Mouse (Mus musculus) adrenal gland, adult 10 weeks (tissue): Measurements from ENCODE around the gene Stxbp6. TPM values are rescaled to one million over a fixed set of nuclear protein-coding genes. Genes with fewer than 3 reads are reported as not detected.

Experiments
- polyA plus RNA-seq: library from polyadenylated mRNA; stranded (reverse); fragments of 350-450 nt; fragmentation: Illumina TruSeq; extraction: RNeasy Lipid Tissue Mini Kit (QIAGEN cat#74804); gene quantifications from one replicate; pipeline ENCODE4 v1.2.3, GENCODE M21; 2014; ENCODE audit warnings: low read depth, low replicate concordance

The Stxbp6 gene
- 50.4 TPM for polyA plus RNA-seq

DNA sequence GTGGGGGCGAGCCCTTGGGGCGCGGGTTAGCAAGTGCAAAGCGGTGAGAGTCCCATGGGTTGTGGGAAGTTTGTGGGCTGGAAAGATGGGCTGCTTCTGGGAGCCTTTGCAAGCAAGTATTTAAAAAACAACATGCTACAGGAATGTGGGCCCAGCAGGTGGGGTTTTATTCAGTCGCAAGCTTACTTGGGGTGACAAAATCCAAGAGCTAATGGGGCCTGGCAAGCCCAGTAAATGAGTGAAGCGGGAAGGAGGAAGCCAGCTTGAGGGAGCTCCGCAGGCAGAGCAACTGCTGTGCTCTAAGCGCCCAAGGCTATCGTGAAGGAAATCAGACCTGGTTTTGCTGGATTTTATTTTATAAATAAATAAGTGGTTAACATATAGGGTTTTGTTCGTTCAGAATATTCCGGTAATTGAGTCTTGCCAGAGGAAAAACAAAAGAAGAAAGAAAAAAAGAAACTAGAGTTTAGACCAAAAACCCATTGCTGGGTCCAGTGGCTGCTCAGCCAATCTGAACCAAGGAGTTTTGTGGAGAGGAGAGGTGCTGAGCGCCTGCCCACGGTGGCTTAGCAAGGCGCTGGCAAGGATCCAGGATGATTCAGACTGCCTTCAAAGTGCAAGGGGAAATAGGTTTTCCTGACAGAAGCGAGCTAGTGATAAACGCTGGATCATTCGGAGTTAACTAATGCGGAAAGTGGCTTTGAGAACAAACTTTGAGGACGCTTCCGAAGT lies at the start of gene Stxbp6:
Gene Stxbp6, minus strand, starts transcription at position 99 of the 732 bp plus-strand sequence.

